Mouse (Mus musculus) lung, postnatal 0 days (tissue): Measurements from ENCODE around the gene 4930432M17Rik.

Experiments
- CTCF ChIP-seq: IDR thresholded peaks from 2 replicates; pipeline ENCODE4 v1.5.1; 2016; ENCODE audit warnings: antibody characterized with exemption, mild to moderate bottlenecking
- EP300 ChIP-seq: IDR thresholded peaks from 2 replicates; pipeline ENCODE4 v1.6.1; 2016; ENCODE audit warnings: antibody characterized with exemption, mild to moderate bottlenecking, control low read depth

GRCm38 (mm10) chr3:121625662-121626061 lies 44.9 kb upstream of the 4930432M17Rik start:
- TF ChIP-seq CTCF (no peak), EP300 (peak; percentile 98)
